Mouse (Mus musculus): Measurements from ENCODE around the gene Acap2.
A peak's percentile ranks its signal among the peaks of the same experiment; 100 is the strongest.

Gene Acap2

DNA sequence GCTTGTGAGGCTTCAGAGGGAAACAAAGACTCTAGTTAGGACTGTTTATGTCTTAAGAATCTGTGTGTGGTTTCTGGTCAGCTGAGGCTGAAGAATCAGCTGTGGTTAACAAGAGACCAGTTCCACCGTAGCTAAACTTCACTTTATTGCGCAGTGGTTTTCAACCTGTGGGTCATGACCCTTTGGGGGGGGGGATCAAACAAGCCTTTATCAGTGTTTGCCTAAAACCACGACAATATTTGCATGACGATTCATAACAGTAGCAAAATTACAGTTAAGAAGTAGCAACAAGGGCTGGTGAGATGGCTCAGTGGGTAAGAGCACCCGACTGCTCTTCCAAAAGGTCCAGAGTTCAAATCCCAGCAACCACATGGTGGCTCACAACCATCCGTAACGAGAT, 4.7 kb upstream of the Acap2 start:
- DNase-seq (ENCODE audit: low spot score), result no peak

DNA sequence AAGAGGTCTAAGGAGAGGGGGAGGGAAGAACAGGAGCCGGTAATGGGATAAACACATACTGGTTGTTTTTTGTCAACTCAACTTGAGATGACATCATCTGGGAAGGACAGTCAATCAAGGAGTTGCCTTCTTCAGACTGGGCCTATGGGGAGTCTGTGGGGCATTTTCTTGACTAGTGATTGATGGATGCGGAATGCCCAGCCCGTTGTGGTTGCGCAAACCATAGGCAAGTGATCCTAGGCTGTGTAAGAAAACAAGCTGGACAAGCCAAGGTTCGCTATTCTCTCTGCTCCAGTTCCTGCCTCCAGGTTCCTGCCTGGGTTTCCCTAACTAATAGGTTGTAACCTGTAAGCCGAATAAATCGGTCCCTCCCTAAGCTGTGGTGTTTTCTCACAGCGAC, 4.1 kb upstream of the Acap2 start:
- no peak for DNase-seq (ENCODE audit: low spot score)

DNA sequence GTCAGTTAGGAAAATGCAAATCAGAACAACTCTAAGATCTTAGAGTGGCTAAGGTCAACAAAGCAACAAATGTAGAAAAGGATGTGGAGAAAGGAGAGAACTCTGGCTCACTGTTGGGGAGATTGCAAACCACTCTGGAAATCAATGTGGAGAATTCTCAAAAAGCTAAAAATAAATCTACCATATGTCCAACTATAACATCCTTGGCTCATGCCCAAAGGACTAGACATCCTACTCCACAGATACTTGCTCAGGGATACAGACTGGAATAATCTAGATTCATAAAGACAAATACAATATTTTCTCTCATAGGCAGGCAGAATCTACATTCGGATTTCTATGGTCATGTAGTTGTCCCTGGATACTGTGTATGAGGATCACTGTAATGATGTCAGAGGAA, 3.2 kb upstream of the Acap2 start:
- DNase-seq (ENCODE audit: low spot score), result no peak

DNA sequence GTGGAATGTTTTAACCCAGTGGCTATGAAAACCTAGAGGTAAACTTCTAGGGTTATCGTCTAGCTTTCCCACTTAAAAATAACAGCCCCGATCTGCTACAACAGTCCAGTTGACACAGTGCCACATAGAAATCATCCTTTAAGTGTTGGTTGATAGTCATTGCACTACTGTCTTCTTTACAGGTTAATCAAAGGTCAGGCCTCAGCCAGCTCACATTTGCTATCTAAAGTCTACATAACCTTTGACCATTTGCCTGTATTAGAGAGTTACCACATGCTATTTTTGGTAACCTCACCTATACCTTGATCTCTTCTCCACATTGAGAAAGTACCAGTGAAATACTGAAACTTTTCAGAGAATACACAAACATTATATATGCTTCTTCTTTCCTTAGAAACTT, 659 bp upstream of the Acap2 start:
- no peak for DNase-seq (ENCODE audit: low spot score)

DNA sequence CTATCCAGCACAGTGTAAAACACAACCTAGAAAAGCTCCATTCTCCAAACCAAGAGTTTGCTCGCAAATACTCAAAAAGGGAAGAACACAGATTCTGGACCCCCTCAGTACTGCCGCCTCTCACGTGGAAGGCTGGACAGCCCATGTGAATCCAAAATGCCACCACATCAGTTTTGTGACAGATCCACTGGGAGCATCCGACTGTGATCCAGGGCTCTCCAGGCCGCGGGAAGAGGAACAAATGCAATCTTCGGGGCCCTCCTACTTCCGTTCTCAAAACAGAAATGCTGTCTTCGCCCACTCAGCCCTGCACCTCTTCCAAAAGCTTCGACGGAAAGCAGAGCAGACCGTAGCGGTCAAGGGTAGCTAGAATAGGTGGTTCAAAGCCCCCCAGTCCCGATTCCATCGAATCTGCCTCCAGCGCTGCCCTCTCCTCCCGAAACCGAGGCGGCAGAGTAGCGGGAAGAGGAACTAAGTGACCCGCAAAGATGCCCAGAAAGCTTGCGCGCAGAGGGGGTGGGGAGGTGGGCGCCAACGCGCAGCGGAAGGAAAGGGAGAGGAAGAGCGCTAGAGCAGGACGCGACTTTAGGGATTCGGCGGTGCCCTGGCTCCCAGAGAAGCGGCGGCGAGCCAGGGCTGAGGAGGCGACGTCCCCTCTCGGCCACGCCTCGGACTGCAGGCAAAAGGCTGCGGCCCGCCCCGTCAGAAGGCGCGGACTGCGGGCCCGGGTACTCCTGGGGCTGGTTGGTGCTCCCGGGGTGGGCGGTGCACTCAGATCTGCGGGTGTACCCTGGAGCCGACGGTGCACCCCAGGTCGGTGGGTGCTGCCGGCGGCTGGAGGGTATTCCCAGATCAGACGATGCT, 887 bp downstream of the Acap2 start:
- peak; percentile 43 for DNase-seq (ENCODE audit: low spot score)

DNA sequence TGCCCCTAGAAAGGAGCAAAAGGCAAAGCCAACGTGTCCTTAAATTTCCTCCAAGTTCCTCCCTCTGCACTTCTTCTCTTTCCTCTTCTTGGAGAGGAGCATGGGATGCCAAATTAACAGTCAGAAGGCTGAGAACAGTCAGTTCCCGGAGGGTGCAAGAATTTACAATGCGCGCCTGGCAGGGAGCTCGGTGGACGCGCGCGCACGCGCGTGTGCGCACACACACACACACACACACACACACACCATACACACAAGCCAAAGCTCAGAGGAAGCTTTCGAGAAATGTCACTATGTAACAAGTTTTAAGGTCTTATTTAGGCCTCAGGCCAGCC, 1.5 kb downstream of the Acap2 start:
- DNase-seq (ENCODE audit: low spot score), result peak; percentile 31

DNA sequence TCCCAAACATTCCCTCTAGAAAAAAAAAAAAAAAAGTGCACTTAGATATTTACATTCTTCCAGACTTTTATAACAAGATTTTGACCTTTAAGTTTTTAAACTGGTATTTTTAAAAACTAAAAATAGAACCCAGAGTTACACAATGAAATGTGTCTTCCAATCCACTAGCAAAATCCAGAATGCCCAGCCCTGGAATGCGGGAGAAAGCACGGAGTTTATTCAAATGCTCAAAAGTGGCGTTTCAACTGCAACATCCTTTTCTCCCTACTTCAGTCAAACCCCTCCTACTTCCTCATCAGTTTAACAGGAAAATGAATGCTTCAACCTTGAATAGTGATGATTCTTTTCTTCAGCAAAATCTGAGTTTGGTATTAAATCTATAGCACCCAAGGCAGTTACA, 4.1 kb downstream of the Acap2 start:
- no peak for DNase-seq (ENCODE audit: low spot score)

DNA sequence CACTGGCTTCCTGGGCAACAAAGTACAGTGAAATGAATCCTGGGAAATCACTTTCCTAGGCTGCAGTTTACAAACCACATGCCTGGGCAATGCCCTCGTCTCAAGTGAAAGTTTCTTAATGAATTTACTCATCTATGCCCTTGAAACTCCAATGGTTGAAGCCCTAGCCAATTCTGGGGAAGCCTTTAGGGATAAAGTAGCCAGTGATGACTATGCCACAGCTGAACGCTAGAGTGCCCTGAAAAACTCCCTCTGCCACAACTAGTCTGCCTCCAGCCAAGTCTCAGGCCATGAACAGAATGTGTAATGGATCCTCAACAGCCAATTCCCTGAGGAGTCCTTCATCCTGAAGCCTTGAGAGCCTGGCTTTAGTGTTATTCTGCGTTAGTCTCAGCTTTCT, 8.5 kb downstream of the Acap2 start:
- DNase-seq (ENCODE audit: low spot score), result no peak

DNA sequence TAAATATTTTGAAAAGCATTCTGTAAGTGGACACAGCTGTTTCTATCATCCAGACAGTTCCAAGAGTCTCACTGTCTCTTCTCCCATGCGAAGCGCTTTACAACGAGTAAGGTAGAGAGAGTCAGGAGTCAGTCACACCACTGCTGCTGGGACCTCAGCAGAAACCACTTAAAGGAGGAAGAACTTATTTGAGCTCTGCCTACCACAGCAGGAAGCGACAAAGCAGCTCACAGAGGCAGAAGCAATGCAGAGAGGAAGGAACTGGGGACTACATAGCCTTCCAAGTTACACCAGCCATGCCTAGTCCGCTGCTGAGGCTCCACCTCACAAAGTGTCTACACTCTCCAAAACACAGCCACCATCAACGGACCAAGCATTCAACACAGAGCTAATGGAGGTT, 9.2 kb downstream of the Acap2 start:
- DNase-seq (ENCODE audit: low spot score), result no peak

DNA sequence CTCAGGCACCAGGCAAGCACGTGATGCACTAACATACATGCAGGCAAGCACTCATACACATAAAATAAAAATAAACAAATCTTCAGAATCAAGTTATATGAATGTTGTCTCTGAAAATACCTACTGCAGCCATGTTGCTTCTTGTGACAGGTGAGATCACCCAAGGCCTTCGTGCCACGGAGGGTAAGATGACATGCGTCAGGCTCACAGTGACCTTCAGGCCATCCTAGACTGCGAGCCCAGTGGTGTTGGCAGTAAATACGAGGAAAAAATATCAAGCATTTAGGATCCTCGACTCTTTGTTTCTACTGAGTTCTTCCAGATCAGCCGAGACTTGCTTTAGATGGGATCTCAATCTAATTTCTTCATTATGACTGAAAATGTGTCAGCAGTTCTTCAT, 10.6 kb downstream of the Acap2 start:
- no peak for DNase-seq (ENCODE audit: low spot score)

DNA sequence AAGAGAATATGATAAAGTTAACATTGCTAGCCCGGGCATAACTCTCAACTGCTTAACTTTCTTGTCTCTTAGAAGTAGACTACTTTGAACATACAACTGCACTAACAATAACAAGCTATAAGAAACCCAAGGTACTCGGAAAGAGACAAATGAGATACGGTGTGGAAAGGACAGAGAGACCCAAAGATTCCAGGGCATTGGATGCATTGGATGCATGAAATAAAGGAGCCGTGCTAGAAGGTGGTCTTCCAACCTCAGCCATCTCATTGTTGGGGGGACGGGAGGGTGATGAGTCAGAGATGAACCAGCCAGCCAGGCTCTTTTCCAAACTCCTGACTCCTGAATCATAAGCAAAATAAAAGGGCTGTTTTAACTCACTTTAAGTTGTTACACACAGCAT, 11.8 kb downstream of the Acap2 start:
- DNase-seq (ENCODE audit: low spot score), result no peak

DNA sequence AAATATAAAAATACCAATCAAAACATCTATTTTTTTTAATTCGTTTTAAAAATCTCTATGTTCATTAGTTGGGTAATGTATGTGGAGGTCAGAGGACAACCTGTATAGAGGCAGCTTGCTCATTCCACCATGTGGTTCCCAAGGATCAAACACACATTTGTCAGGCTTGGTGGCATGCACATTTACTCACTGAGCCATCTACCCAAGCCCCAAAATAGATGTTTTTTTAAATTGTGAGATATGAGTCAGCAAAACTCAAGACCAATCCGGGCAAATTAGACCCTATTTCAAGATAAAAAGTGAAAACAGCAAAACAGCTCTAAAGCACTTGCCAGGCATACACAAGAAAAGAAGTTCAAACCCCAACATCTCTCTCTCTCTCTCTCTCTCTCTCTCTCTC, 12.2 kb downstream of the Acap2 start:
- DNase-seq (ENCODE audit: low spot score), result no peak

DNA sequence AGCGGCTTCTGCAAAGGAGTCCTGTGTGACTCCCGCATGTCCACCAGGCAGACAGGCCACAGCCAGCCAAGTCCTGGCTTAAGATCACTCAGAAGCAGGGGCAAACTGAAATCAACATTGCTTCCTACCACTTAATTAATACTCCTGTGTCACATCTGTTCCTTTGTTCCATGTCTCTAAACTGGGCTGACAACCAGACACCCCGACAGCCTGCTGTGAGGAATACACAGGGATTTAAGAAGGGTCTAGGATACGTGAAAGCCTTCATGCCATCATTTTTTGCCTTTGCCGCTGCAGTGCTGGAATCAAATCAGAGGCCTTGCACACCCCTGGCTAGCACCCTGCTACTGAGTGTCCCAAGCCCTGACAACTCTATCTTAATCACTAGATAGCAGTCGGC, 12.8 kb downstream of the Acap2 start:
- DNase-seq (ENCODE audit: low spot score), result no peak

DNA sequence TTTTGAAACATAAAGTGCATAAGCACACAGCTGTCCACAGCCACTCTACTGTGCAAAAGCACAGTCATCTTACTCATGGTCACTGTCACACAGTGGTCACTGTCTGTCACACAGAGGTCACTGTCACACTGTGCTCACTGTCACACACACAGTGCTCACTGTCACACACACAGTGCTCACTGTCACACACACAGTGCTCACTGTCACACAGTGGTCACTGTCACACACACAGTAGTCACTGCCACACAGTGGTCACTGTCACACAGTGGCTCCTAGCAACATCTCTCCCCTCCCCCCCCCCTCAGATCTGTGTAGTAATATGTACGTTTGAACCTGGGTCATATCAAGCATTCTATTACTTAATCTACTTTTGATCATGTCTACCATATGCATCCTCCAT, 13.9 kb downstream of the Acap2 start:
- DNase-seq (ENCODE audit: low spot score), result no peak

DNA sequence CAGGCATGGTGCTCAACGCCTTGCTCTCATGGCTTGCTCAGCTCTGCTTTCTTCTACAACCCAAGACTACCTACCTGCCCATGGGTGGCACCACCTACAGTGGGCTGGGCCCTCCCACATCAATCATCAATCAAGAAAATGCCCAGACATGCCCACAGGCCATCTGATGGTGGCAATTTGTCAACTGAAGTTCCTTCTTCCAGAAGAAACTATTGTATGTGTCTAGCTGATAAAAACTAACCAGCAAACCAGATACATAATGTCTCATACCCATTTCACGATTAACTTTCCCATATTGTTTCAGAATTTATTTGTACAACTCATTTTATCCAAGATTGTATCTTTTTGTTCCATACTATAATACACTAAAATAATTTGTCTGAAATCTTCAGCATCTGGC, 15.3 kb downstream of the Acap2 start:
- DNase-seq (ENCODE audit: low spot score), result no peak

DNA sequence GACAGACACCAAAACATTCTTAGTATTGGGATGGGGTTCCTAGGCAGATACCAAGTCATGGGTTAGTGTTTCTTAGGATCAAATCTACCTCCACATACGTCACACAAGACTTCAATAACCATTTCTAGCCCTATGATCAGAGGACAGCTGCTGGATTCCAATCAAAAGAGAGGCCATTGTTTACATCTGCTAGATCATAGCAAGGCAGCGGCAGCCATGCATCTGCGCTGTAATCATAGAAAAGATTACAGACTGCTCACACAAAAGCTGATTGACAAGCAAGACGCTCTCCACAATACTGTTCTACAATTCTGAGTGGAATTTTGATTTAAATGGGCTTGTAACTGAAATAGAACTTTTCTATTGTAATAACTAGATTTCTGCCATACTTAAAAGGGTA, 16.3 kb downstream of the Acap2 start:
- DNase-seq (ENCODE audit: low spot score), result no peak

DNA sequence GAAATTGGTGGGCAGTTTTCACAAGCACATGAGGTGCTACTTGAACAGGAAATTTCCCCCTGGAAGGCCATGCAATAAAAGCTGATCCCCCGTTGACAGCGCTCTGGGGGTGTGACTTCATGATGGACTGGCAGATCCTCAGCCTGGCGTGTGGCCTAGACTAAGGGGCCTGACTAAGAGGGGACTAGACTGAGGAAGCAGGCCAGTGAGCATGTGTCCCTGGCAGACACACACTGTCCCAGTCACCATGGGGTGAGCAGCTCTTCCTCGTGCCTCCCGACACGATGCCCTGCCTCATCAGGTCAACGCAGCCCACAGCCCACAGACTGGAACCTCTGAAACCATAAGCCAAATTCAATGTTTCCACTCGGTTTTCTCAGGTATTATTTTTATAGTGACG, 18.5 kb downstream of the Acap2 start:
- no peak for DNase-seq (ENCODE audit: low spot score)

DNA sequence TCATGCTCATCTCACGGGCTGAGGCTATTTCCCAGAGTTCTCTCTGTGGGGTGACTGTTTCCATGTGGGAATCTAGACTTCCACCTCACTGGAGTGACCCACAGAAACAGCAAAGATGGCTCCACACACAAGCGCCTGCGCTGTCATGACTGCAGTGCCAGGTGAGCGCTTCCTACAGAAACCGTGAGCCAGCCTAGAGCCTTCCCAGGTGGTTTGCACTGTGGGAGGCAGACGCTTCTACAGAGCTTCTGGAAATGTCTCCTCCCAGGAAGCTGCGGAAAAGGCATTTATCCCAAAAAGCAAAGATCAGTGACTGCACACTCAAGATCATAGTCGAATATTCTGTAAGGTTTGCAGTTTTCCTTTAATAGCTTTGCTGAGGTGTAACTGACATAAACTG, 20.2 kb downstream of the Acap2 start:
- DNase-seq (ENCODE audit: low spot score), result no peak

DNA sequence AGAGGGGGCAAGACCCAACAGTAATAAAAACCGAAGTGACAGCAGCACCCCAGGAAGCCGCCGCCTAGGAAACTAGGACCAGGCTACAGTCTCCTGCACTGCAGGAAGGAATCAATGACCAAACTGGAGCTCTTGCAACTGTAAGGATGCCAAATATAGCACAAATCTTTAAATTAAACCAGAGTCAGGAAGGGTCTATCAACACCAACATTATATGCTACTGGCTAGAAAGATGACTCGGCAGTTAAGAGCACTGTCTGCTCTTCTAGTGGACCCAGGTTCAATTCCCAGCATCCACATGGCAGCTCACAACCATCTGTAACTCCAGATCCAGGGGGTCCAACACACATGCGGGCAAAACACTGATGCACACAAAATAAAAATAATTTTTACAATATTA, 21.7 kb downstream of the Acap2 start:
- DNase-seq (ENCODE audit: low spot score), result no peak

DNA sequence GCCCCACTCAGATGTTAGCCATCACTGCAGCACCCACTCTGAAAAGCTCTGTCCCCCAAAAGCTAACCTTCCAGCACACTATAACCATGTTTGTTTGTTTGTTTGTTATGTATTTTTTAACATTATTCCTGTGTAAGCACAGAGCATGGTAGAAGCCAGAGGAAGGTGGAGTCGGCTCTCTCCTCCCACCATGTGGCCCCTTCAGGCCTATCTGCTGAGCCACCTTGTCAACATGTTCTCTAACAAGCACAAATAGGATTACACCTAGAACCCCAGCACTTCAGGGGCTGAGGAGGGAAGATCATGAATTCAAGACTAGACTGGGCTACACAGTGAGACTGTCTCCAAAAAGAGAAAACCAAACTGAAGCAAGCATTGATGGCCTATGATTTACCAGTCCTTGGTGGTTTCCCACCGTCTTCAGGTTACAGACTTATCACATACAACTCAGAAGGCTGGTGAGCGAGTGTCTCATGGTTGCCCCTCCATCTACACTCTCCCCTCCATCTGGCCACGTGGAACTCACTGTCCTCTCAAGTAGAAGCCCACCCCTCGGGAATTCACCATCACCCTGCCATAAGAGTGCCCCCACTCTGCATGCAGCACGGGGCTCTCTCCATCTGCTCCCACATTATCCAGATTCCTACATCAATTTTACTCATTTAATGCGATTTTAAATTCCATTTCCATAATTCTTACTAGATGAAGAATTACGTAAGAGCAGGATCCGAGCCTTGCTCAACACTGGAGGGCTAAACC, 26.0 kb downstream of the Acap2 start:
- DNase-seq (ENCODE audit: low spot score), result no peak

DNA sequence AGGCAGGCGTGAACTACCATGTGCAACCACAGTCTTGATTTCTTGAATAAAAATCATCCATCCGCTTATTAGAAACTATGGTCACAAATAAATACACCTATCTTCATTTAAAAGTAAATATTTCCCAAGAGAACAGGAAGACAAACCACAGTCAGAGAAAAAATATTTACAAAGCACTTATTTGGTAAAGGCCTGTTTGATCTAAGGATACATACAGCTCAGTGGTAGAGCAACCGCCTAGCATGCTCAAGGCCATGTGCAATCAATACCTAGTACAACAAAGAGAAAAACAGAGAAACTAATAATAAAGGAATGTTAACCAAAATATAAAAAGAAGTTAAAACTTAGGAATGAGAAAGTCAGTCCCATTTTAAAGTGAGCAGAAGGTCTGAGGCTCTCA, 28.8 kb downstream of the Acap2 start:
- DNase-seq (ENCODE audit: low spot score), result no peak

DNA sequence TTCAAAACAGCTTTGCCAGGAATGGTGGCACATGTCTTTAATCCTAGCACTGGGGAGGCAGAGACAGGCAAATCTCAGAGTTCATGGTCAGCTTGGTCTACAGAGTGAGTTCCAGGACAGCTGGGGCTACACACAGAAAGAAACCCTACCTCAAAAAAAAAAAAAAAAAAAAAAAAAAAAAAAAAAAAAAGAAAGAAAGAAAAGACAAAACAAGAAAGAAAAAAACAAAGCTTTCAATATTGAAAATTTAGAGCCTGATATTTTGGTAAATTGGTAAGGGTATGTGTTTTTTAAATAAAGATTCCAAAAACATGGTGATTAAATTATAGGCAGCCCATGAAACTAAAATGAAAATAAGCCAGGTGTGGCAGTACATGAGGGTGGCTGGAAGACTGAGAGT, 29.6 kb downstream of the Acap2 start:
- DNase-seq (ENCODE audit: low spot score), result no peak

DNA sequence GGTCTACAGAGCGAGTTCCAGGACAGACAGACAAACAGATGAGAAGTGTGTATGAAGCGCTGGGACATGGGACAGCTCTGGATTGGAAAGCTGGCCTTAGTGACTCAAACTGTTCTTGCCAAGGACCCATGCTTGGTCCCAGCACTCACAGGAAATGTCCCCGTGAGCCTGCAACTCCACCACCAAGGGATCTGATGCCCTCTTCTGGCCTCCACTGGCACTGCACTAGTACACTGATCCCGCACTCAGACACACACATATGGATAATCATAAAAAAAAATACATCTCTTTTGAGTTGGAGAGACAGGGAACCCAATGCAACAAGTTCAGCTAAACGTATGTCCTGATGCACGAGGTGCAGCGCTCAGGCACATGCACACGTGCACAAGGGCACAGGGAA, 30.7 kb downstream of the Acap2 start:
- DNase-seq (ENCODE audit: low spot score), result no peak

DNA sequence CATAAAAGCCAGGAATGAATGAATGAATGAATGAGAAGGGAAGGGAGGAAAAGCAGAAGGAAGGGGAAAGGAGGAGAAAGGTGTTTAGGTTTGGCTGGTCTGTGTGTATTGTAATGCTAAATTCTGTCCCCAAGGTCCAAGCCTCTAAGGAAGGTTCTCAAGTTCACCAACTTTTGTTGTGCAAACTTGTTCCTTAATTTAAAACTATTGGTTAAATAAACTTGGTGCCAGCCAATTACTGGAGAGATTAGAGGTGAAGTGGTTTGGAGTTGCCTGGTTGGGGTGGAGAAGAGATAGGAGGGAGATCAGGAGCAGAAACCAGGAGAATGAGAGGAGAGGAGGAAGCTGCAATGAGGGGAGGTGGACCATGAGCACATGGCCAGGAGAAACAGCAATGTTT, 31.4 kb downstream of the Acap2 start:
- no peak for DNase-seq (ENCODE audit: low spot score)

Data from urinary bladder, postnatal 25 days (tissue).